Mouse (Mus musculus) myocyte (in vitro differentiated cells): Measurements from ENCODE around the gene Rab35. TPM values are rescaled to one million over a fixed set of nuclear protein-coding genes. Genes with fewer than 3 reads are reported as not detected.

Experiments used
- H3K27me3 ChIP-seq: one replicate; pipeline ENCODE4 v1.6.1; 2011; ENCODE audit not compliant: control insufficient read depth, insufficient read depth, insufficient read length
- H3K36me3 ChIP-seq: one replicate; pipeline ENCODE4 v1.6.1; 2011; ENCODE audit not compliant: control insufficient read depth, insufficient read depth
- H3K4me2 ChIP-seq: one replicate; pipeline ENCODE4 v1.6.1; 2011; ENCODE audit warnings: low read depth, control low read depth
- H3K4me3 ChIP-seq: one replicate; pipeline ENCODE4 v1.5.1; 2011; ENCODE audit warnings: mild to moderate bottlenecking, control low read depth, moderate library complexity
- H3K79me2 ChIP-seq: one replicate; pipeline ENCODE4 v1.6.1; 2011; ENCODE audit not compliant: control insufficient read depth, insufficient read depth
- H3ac ChIP-seq: one replicate; pipeline ENCODE4 v1.6.1; 2011; ENCODE audit not compliant: control insufficient read depth, insufficient read length
- CEBPB ChIP-seq: IDR thresholded peaks from 2 replicates; pipeline ENCODE4 v1.6.1; 2011; ENCODE audit warnings: mild to moderate bottlenecking, moderate library complexity; ENCODE audit not compliant: poor library complexity, insufficient read depth, severe bottlenecking
- E2F4 ChIP-seq: IDR thresholded peaks from one replicate; pipeline ENCODE4 v1.6.1; 2011; ENCODE audit warnings: mild to moderate bottlenecking, control low read depth, moderate library complexity; ENCODE audit not compliant: insufficient read depth
- MAX ChIP-seq: IDR thresholded peaks from one replicate; pipeline ENCODE4 v1.6.1; 2011; ENCODE audit warnings: low read depth, mild to moderate bottlenecking, control low read depth
- MYOD1 ChIP-seq, 3 experiments: IDR thresholded peaks; one replicate each; pipeline ENCODE4 v1.6.1; 2011; ENCODE audit warnings: control low read depth in 2 of 3, low read depth in 2 of 3, mild to moderate bottlenecking in 2 of 3, moderate library complexity in 1 of 3; ENCODE audit not compliant: insufficient read length in 2 of 3, control insufficient read depth in 1 of 3
- MYOG ChIP-seq, 3 experiments: IDR thresholded peaks; one replicate each; pipeline ENCODE4 v1.6.1; 2011; ENCODE audit warnings: control low read depth in 2 of 3, low read depth in 2 of 3, mild to moderate bottlenecking in 2 of 3; ENCODE audit not compliant: insufficient read length in 2 of 3, control insufficient read depth in 1 of 3, insufficient read depth in 1 of 3
- POLR2A ChIP-seq: IDR thresholded peaks from one replicate; pipeline ENCODE4 v1.6.1; 2011; ENCODE audit warnings: low read depth, mild to moderate bottlenecking, control low read depth, moderate library complexity; ENCODE audit not compliant: insufficient read length
- POLR2AphosphoS2 ChIP-seq: IDR thresholded peaks from one replicate; pipeline ENCODE4 v1.6.1; 2011; ENCODE audit warnings: low read depth, control low read depth; ENCODE audit not compliant: insufficient read length
- REST ChIP-seq: IDR thresholded peaks from one replicate; pipeline ENCODE4 v1.6.1; 2011; ENCODE audit warnings: mild to moderate bottlenecking, control low read depth, moderate library complexity; ENCODE audit not compliant: insufficient read depth, insufficient read length
- SRF ChIP-seq: IDR thresholded peaks from one replicate; pipeline ENCODE4 v1.6.1; 2011; ENCODE audit warnings: low read depth; ENCODE audit not compliant: control insufficient read depth, insufficient read length
- TCF12 ChIP-seq: IDR thresholded peaks from one replicate; pipeline ENCODE4 v1.6.1; 2011; ENCODE audit warnings: mild to moderate bottlenecking, control low read depth; ENCODE audit not compliant: poor library complexity, insufficient read depth, severe bottlenecking
- TCF3 ChIP-seq: IDR thresholded peaks from one replicate; pipeline ENCODE4 v1.6.1; 2011; ENCODE audit warnings: low read depth, control low read depth; ENCODE audit not compliant: insufficient read length
- USF1 ChIP-seq: IDR thresholded peaks from one replicate; pipeline ENCODE4 v1.6.1; 2011; ENCODE audit warnings: low read depth, mild to moderate bottlenecking, control low read depth, moderate library complexity
- polyA plus RNA-seq: library from polyadenylated mRNA; unstranded; fragments of >200 nt; fragmentation: generic; extraction: Trizol; gene quantifications from one replicate; pipeline ENCODE4 v1.2.1, GENCODE M21; 2012; ENCODE audit warnings: missing spikeins

The Rab35 gene
- polyA plus RNA-seq, 1 experiment, result 44.8 TPM

GRCm38 (mm10) chr5:115635536-115635935 is 3.8 kb downstream of the Rab35 start:
- no peak overlapping the region for H3K4me2 ChIP-seq
- H3ac ChIP-seq, result no peak overlapping the region
- TF ChIP-seq MAX, result no peak
- no peak for TF ChIP-seq POLR2AphosphoS2
- TF ChIP-seq TCF3, result no peak
- no peak for TF ChIP-seq CEBPB
- TF ChIP-seq POLR2A, result no peak
- no peak for TF ChIP-seq REST
- no peak for TF ChIP-seq USF1
- TF ChIP-seq E2F4, result no peak
- no peak for TF ChIP-seq MYOG (IDR thresholded peaks at IDR 0.05; ENCODE audit: control insufficient read depth in 1 of 3, insufficient read depth in 1 of 3, insufficient read length in 2 of 3, low read depth in 2 of 3)
- TF ChIP-seq TCF12, result no peak
- TF ChIP-seq SRF, result no peak
- peaks cover 54% of the 10 kb centered on the region for H3K79me2 ChIP-seq
- peaks cover 9% of the 10 kb centered on the region for H3K36me3 ChIP-seq
- H3K27me3 ChIP-seq, result no peaks in the 10 kb centered on the region
- H3K4me3 ChIP-seq, result no peak overlapping the region

DNA sequence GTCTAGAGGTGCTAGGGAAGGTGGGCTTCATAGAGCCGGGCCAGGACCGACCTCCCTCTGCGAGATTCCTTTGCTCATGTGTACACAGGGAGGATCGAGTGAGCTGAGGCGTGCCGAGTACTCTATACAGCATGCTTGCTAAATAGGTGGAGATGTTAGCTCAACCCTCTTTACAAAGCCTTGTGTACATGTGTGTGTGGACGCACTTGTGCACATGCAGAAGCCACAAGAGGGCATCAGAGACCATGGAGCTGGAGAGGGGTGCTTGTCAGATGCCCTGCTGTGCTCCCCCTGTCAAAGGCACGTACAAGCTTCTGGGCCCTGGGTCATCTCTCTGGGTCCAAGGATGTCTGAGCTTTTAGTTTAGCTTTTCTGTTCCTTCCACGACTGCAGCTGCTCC is 12.5 kb downstream of the Rab35 start:
- peaks cover 5% of the 10 kb centered on the region for H3K79me2 ChIP-seq
- TF ChIP-seq MYOD1 (IDR thresholded peaks at IDR 0.05; ENCODE audit: control insufficient read depth in 1 of 3, insufficient read length in 2 of 3, low read depth in 2 of 3), result no peak
- no peak overlapping the region for H3K4me2 ChIP-seq
- H3ac ChIP-seq, result no peak overlapping the region
- H3K36me3 ChIP-seq, result peaks cover 15% of the 10 kb centered on the region
- H3K4me3 ChIP-seq, result no peak overlapping the region
- no peaks in the 10 kb centered on the region for H3K27me3 ChIP-seq

GRCm38 (mm10) chr5:115648876-115649275 is 17.2 kb downstream of the Rab35 start:
- Histone ChIP-seq H3K4me3 (no peak overlapping the region), H3ac (no peak overlapping the region), H3K4me2 (no peak overlapping the region), H3K36me3 (peaks cover 8% of the 10 kb centered on the region), H3K79me2 (no peaks in the 10 kb centered on the region), H3K27me3 (no peaks in the 10 kb centered on the region)
- TF ChIP-seq POLR2A (no peak), TCF12 (no peak), MYOD1 (IDR thresholded peaks at IDR 0.05; ENCODE audit: control insufficient read depth in 1 of 3, insufficient read length in 2 of 3, low read depth in 2 of 3) (no peak), SRF (no peak), POLR2AphosphoS2 (no peak), CEBPB (no peak), TCF3 (no peak), E2F4 (no peak), REST (no peak), USF1 (no peak), MYOG (IDR thresholded peaks at IDR 0.05; ENCODE audit: control insufficient read depth in 1 of 3, insufficient read depth in 1 of 3, insufficient read length in 2 of 3, low read depth in 2 of 3) (no peak), MAX (no peak)

GRCm38 (mm10) chr5:115649699-115650098 is 18.0 kb downstream of the Rab35 start:
- no peak overlapping the region for H3K4me3 ChIP-seq
- H3K4me2 ChIP-seq, result no peak overlapping the region
- peaks cover 8% of the 10 kb centered on the region for H3K36me3 ChIP-seq
- H3ac ChIP-seq, result no peak overlapping the region
- no peak for TF ChIP-seq TCF3
- TF ChIP-seq MYOD1 (IDR thresholded peaks at IDR 0.05; ENCODE audit: control insufficient read depth in 1 of 3, insufficient read length in 2 of 3, low read depth in 2 of 3), result no peak
- no peak for TF ChIP-seq MAX
- no peak for TF ChIP-seq E2F4
- TF ChIP-seq SRF, result no peak
- TF ChIP-seq CEBPB, result no peak
- no peak for TF ChIP-seq POLR2AphosphoS2
- no peak for TF ChIP-seq TCF12
- TF ChIP-seq USF1, result no peak
- TF ChIP-seq REST, result no peak
- no peak for TF ChIP-seq MYOG (IDR thresholded peaks at IDR 0.05; ENCODE audit: control insufficient read depth in 1 of 3, insufficient read depth in 1 of 3, insufficient read length in 2 of 3, low read depth in 2 of 3)
- no peak for TF ChIP-seq POLR2A
- H3K27me3 ChIP-seq, result no peaks in the 10 kb centered on the region
- H3K79me2 ChIP-seq, result no peaks in the 10 kb centered on the region

DNA sequence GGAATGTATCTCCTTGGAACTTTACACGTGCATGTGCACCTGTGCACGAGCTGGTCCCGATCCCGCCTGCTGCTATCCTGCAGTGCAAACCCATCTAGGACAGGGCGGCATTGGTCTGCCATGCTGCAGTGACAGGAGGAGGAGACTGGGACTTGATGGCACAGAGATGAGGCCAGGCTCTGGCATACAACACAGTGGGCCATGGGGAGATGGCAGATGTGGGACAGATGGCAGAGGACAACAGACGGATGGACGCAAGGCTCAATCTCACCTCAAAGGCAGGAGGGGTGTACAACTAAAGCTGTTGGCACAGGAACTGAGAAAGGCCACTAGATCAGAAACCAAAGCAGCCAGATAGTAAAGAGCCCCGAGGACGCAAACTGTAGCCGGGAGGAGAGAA is 19.2 kb downstream of the Rab35 start:
- Histone ChIP-seq H3K79me2 (no peaks in the 10 kb centered on the region), H3K36me3 (peaks cover 8% of the 10 kb centered on the region), H3ac (no peak overlapping the region), H3K27me3 (no peaks in the 10 kb centered on the region), H3K4me2 (no peak overlapping the region), H3K4me3 (no peak overlapping the region)
- TF ChIP-seq MYOG (IDR thresholded peaks at IDR 0.05; ENCODE audit: control insufficient read depth in 1 of 3, insufficient read depth in 1 of 3, insufficient read length in 2 of 3, low read depth in 2 of 3) (no peak), MYOD1 (IDR thresholded peaks at IDR 0.05; ENCODE audit: control insufficient read depth in 1 of 3, insufficient read length in 2 of 3, low read depth in 2 of 3) (no peak), POLR2A (no peak), SRF (no peak), POLR2AphosphoS2 (no peak), E2F4 (no peak), CEBPB (no peak), TCF3 (no peak), TCF12 (no peak), USF1 (no peak)
